Mouse (Mus musculus): ENCODE measurements around the gene Dip2c. TPM values are rescaled to one million over a fixed set of nuclear protein-coding genes. Genes with fewer than 3 reads are reported as not detected.

Dip2c gene
- polyA plus RNA-seq (2014; fragmentation: Illumina TruSeq; extraction: RNeasy Lipid Tissue Mini Kit (QIAGEN cat#74804); ENCODE audit: low read depth, low replicate concordance): 5.9 TPM

DNA sequence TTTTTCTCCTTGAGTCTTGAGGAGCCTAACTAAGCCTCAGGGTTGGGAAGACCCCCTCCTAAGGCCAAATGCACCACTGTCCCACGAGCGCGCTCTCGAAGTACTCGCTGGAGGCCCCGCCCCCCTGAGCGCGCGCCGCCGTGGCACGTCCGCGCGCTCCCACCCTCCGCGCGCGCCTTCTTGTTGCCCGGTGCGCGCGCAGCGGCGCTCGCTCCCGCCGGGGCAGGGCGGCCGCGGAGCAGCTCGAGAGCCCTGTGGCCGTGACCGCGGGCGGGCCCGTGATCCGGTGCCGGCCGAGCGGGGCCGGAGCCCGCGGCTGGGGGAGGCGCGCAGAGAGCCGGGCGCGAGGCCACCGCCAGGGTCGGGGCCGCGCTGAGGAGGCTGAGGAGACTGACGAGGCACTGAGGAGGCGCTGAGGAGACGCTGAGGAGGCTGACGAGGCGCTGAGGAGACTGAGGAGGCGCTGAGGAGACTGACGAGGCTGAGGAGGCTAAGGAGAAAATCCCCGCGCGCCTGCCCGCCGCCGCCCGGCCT lies at the start of gene Dip2c:
Dip2c (plus strand) TSS at position 207 of the 534 bp plus-strand sequence.

Other genes with a start within 250 kb of the Dip2c start
- gene Larp4b, start 182.6 kb upstream of the Dip2c start, polyA plus RNA-seq (2014; fragmentation: Illumina TruSeq; extraction: RNeasy Lipid Tissue Mini Kit (QIAGEN cat#74804); ENCODE audit: low read depth, low replicate concordance): 43.2 TPM